Mouse (Mus musculus): ENCODE results near the gene Mib2.

The Mib2 gene

GRCm38 (mm10) chr4:155611860-155612259 lies 57.1 kb downstream of the Mib2 start:
- no peak for DNase-seq

- DNase-seq: no peak
Measured at GRCm38 (mm10) chr4:155606825-155607224, 62.2 kb downstream of the Mib2 start.

GRCm38 (mm10) chr4:155605132-155605531 lies 63.9 kb downstream of the Mib2 start:
- no peak for DNase-seq
